Mouse (Mus musculus): ENCODE measurements at regions not wholly inside any gene's neighbourhood (a gene's known extent, or its start where the extent isn't known, plus 50 kb on each side); places are given as distances from the start of the nearest gene placed in this dataset.
A peak's percentile ranks its signal among the peaks of the same experiment; 100 is the strongest.

DNA sequence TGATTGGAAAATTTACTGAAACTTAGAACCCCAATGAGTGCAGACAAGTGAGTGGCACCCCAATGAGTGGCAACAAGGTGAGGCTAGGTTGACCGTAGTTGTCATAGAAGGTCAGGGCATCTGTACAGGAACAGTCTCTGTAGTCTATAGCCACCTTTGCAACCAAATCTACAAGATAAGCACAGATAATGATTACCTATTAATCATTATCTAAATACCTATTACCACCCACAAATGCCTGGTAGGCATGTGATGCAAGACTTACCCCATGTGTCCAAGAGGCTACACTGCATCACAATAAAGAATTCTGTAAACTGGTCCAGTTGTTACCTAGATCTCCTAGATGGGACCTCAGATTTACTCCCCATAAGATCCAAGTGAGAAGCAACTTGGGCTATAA is 778.7 kb downstream of the Cntnap5b start:
- no peak for DNase-seq (ENCODE audit: low spot score in 2 of 2)

DNA sequence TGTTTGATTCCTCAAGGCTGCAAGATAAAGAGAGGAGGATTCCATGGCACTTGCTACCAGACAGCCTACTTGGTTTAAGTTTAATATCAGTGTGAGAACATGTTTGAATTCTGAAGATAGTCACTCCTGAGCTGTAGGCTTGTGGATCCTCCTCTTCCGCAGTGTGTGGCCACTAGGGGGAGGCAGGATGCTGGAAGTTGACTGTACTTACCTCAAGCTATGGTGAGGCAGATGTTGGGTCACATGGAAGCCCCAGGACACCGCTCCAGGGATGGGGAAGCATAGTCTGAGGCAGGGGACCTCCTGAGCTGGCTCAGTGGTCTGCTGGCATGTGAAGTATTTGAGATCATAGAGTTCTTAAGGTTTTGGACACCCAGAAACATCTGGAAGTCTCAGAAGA is 784.4 kb downstream of the Cntnap5b start:
- DNase-seq (ENCODE audit: low spot score in 2 of 2): peak in 1 of 2 experiments; percentile 26
